Mouse (Mus musculus): ENCODE measurements around the gene Arid3a. TPM values are rescaled to one million over a fixed set of nuclear protein-coding genes. Genes with fewer than 3 reads are reported as not detected.
A peak's percentile ranks its signal among the peaks of the same experiment; 100 is the strongest.

The Arid3a gene
- polyA plus RNA-seq, 1 experiment = 12.5 TPM

GRCm38 (mm10) chr10:79976071-79976721, 49.4 kb downstream of the Arid3a start:
- no peak overlapping the region for H3K27ac ChIP-seq (ENCODE audit: control insufficient read depth, insufficient read depth, low read length)
- no peak for DNase-seq
- no peaks in the 10 kb centered on the region; the same call in 1 of the 2 replicates for H3K27me3 ChIP-seq (ENCODE audit: control insufficient read depth, insufficient read depth, low read length)
- WGBS = 97% methylated on average over 28 of the region's 28 CpGs
- no peaks in the 10 kb centered on the region for H3K4me1 ChIP-seq (replicated peaks; ENCODE audit: control insufficient read depth, insufficient read depth, low read length)
- no peak for TF ChIP-seq POLR2A (IDR thresholded peaks at IDR 0.05; ENCODE audit: control insufficient read depth, extremely low read depth, insufficient read depth, low read length, poor library complexity)
- no peak for TF ChIP-seq CTCF (IDR thresholded peaks at IDR 0.05; ENCODE audit: borderline replicate concordance, control insufficient read depth, extremely low read depth, insufficient read depth, low read length, poor library complexity)
- no peak overlapping the region for H3K4me3 ChIP-seq (ENCODE audit: control insufficient read depth, insufficient read depth, low read length)
- peaks cover 28% of the 10 kb centered on the region for H3K36me3 ChIP-seq (ENCODE audit: control insufficient read depth, insufficient read depth, low read length)

- 97% methylated on average over 36 of the region's 36 CpGs for WGBS
- Histone ChIP-seq H3K36me3 (ENCODE audit: control insufficient read depth, insufficient read depth, low read length) (peaks cover 28% of the 10 kb centered on the region), H3K4me3 (ENCODE audit: control insufficient read depth, insufficient read depth, low read length) (no peak overlapping the region), H3K4me1 (replicated peaks; ENCODE audit: control insufficient read depth, insufficient read depth, low read length) (no peaks in the 10 kb centered on the region), H3K27me3 (ENCODE audit: control insufficient read depth, insufficient read depth, low read length) (no peaks in the 10 kb centered on the region; the same call in 1 of the 2 replicates), H3K27ac (ENCODE audit: control insufficient read depth, insufficient read depth, low read length) (no peak overlapping the region)
- DNase-seq = no peak
- no peak for TF ChIP-seq CTCF (IDR thresholded peaks at IDR 0.05; ENCODE audit: borderline replicate concordance, control insufficient read depth, extremely low read depth, insufficient read depth, low read length, poor library complexity)
- TF ChIP-seq POLR2A (IDR thresholded peaks at IDR 0.05; ENCODE audit: control insufficient read depth, extremely low read depth, insufficient read depth, low read length, poor library complexity) = no peak
Observed at GRCm38 (mm10) chr10:79976722-79977107, 49.9 kb downstream of the Arid3a start.

GRCm38 (mm10) chr10:79977324-79977723, 50.5 kb downstream of the Arid3a start:
- H3K36me3 ChIP-seq (ENCODE audit: control insufficient read depth, insufficient read depth, low read length) = peaks cover 28% of the 10 kb centered on the region
- 97% methylated on average over 27 of the region's 28 CpGs for WGBS

GRCm38 (mm10) chr10:79978061-79978460, 51.2 kb downstream of the Arid3a start:
- Histone ChIP-seq H3K4me3 (ENCODE audit: control insufficient read depth, insufficient read depth, low read length) (no peak overlapping the region), H3K4me1 (replicated peaks; ENCODE audit: control insufficient read depth, insufficient read depth, low read length) (peaks cover 6% of the 10 kb centered on the region), H3K27me3 (ENCODE audit: control insufficient read depth, insufficient read depth, low read length) (no peaks in the 10 kb centered on the region), H3K36me3 (ENCODE audit: control insufficient read depth, insufficient read depth, low read length) (peaks cover 28% of the 10 kb centered on the region), H3K27ac (ENCODE audit: control insufficient read depth, insufficient read depth, low read length) (no peak overlapping the region)
- WGBS = 98% methylated on average over 21 of the region's 21 CpGs
- TF ChIP-seq POLR2A (IDR thresholded peaks at IDR 0.05; ENCODE audit: control insufficient read depth, extremely low read depth, insufficient read depth, low read length, poor library complexity) = no peak
- no peak for TF ChIP-seq CTCF (IDR thresholded peaks at IDR 0.05; ENCODE audit: borderline replicate concordance, control insufficient read depth, extremely low read depth, insufficient read depth, low read length, poor library complexity)
- DNase-seq = no peak

More at GRCm38 (mm10) chr10:79977324-79977723, 50.5 kb downstream of the Arid3a start:
- DNase-seq = no peak
- Histone ChIP-seq H3K4me1 (replicated peaks; ENCODE audit: control insufficient read depth, insufficient read depth, low read length) (no peaks in the 10 kb centered on the region), H3K27me3 (ENCODE audit: control insufficient read depth, insufficient read depth, low read length) (no peaks in the 10 kb centered on the region; the same call in 1 of the 2 replicates), H3K27ac (ENCODE audit: control insufficient read depth, insufficient read depth, low read length) (no peak overlapping the region), H3K4me3 (ENCODE audit: control insufficient read depth, insufficient read depth, low read length) (no peak overlapping the region)
- TF ChIP-seq POLR2A (IDR thresholded peaks at IDR 0.05; ENCODE audit: control insufficient read depth, extremely low read depth, insufficient read depth, low read length, poor library complexity) (no peak), CTCF (IDR thresholded peaks at IDR 0.05; ENCODE audit: borderline replicate concordance, control insufficient read depth, extremely low read depth, insufficient read depth, low read length, poor library complexity) (no peak)

- H3K4me3 ChIP-seq (ENCODE audit: control insufficient read depth, insufficient read depth, low read length) = no peak overlapping the region
- H3K36me3 ChIP-seq (ENCODE audit: control insufficient read depth, insufficient read depth, low read length) = peaks cover 28% of the 10 kb centered on the region
- TF ChIP-seq POLR2A (IDR thresholded peaks at IDR 0.05; ENCODE audit: control insufficient read depth, extremely low read depth, insufficient read depth, low read length, poor library complexity) = no peak
- H3K4me1 ChIP-seq (replicated peaks; ENCODE audit: control insufficient read depth, insufficient read depth, low read length) = peaks cover 13% of the 10 kb centered on the region
- WGBS = 94% methylated on average over 22 of the region's 22 CpGs
- no peaks in the 10 kb centered on the region for H3K27me3 ChIP-seq (ENCODE audit: control insufficient read depth, insufficient read depth, low read length)
- no peak overlapping the region for H3K27ac ChIP-seq (ENCODE audit: control insufficient read depth, insufficient read depth, low read length)
- DNase-seq = no peak
Observed at GRCm38 (mm10) chr10:79979401-79980155, 52.7 kb downstream of the Arid3a start.

GRCm38 (mm10) chr10:79983205-79983604, 56.4 kb downstream of the Arid3a start:
- no peak for DNase-seq
- TF ChIP-seq CTCF (IDR thresholded peaks at IDR 0.05; ENCODE audit: borderline replicate concordance, control insufficient read depth, extremely low read depth, insufficient read depth, low read length, poor library complexity) = no peak
- no peak for TF ChIP-seq POLR2A (IDR thresholded peaks at IDR 0.05; ENCODE audit: control insufficient read depth, extremely low read depth, insufficient read depth, low read length, poor library complexity)
- Histone ChIP-seq H3K27ac (ENCODE audit: control insufficient read depth, insufficient read depth, low read length) (peak overlapping the region; percentile 36; the same call in 1 of the 2 replicates), H3K4me1 (replicated peaks; ENCODE audit: control insufficient read depth, insufficient read depth, low read length) (peaks cover 36% of the 10 kb centered on the region), H3K4me3 (ENCODE audit: control insufficient read depth, insufficient read depth, low read length) (peak overlapping the region; percentile 72), H3K27me3 (ENCODE audit: control insufficient read depth, insufficient read depth, low read length) (no peaks in the 10 kb centered on the region), H3K36me3 (ENCODE audit: control insufficient read depth, insufficient read depth, low read length) (peaks cover 4% of the 10 kb centered on the region)
- 77% methylated on average over 5 of the region's 5 CpGs for WGBS
